Mouse (Mus musculus): Measurements from ENCODE around the gene C2cd5. TPM values are rescaled to one million over a fixed set of nuclear protein-coding genes. Genes with fewer than 3 reads are reported as not detected.

Gene C2cd5
- polyA plus RNA-seq, 1 experiment from 2014 or later, result 22.0 TPM

GRCm38 (mm10) chr6:143130411-143130810 is 30.5 kb upstream of the C2cd5 start:
- H3K4me2 ChIP-seq (ENCODE audit: low read length), result no peak overlapping the region
- no peaks in the 10 kb centered on the region for H3K4me1 ChIP-seq (replicated peaks; ENCODE audit: control insufficient read depth, insufficient read depth, low read length)
- ATAC-seq (replicated peaks; ENCODE audit: low FRiP score, low TSS enrichment, low read depth) (no peak), DNase-seq (ENCODE audit: low spot score) (no peak)
- H3K27ac ChIP-seq (ENCODE audit: low read depth), result no peak overlapping the region
- H3K4me3 ChIP-seq (ENCODE audit: low read depth, low read length), result no peak overlapping the region
- H3K9me3 ChIP-seq (ENCODE audit: control insufficient read depth, low read length), result peaks cover 7% of the 10 kb centered on the region; the same call in 1 of the 2 replicates
- WGBS, result 80% methylated on average over 4 of the region's 4 CpGs
- no peaks in the 10 kb centered on the region for H3K27me3 ChIP-seq (replicated peaks; ENCODE audit: control insufficient read depth, insufficient read depth, low read length)
- no peak overlapping the region for H3K9ac ChIP-seq (ENCODE audit: low read length)
- no peaks in the 10 kb centered on the region for H3K36me3 ChIP-seq (ENCODE audit: control insufficient read depth, insufficient read depth, low read length)

- 81% methylated on average over 3 of the region's 3 CpGs for WGBS
- no peak for ATAC-seq (replicated peaks; ENCODE audit: low FRiP score, low TSS enrichment, low read depth)
Measured at GRCm38 (mm10) chr6:143129952-143130351, 30.0 kb upstream of the C2cd5 start.

GRCm38 (mm10) chr6:143129466-143129865 is 29.5 kb upstream of the C2cd5 start:
- Histone ChIP-seq H3K4me2 (ENCODE audit: low read length) (no peak overlapping the region), H3K4me3 (ENCODE audit: low read depth, low read length) (no peak overlapping the region), H3K9me3 (ENCODE audit: control insufficient read depth, low read length) (peaks cover 7% of the 10 kb centered on the region; the same call in 1 of the 2 replicates), H3K36me3 (ENCODE audit: control insufficient read depth, insufficient read depth, low read length) (no peaks in the 10 kb centered on the region), H3K27me3 (replicated peaks; ENCODE audit: control insufficient read depth, insufficient read depth, low read length) (no peaks in the 10 kb centered on the region), H3K27ac (ENCODE audit: low read depth) (no peak overlapping the region), H3K4me1 (replicated peaks; ENCODE audit: control insufficient read depth, insufficient read depth, low read length) (no peaks in the 10 kb centered on the region), H3K9ac (ENCODE audit: low read length) (no peak overlapping the region)
- no peak for ATAC-seq (replicated peaks; ENCODE audit: low FRiP score, low TSS enrichment, low read depth)
- 91% methylated on average over 7 of the region's 7 CpGs for WGBS
- no peak for DNase-seq (ENCODE audit: low spot score)

More at GRCm38 (mm10) chr6:143129952-143130351, 30.0 kb upstream of the C2cd5 start:
- no peak overlapping the region for H3K4me3 ChIP-seq (ENCODE audit: low read depth, low read length)
- H3K27me3 ChIP-seq (replicated peaks; ENCODE audit: control insufficient read depth, insufficient read depth, low read length), result no peaks in the 10 kb centered on the region
- H3K9me3 ChIP-seq (ENCODE audit: control insufficient read depth, low read length), result peaks cover 7% of the 10 kb centered on the region; the same call in 1 of the 2 replicates
- H3K27ac ChIP-seq (ENCODE audit: low read depth), result no peak overlapping the region
- no peak for DNase-seq (ENCODE audit: low spot score)
- no peak overlapping the region for H3K9ac ChIP-seq (ENCODE audit: low read length)
- no peak overlapping the region for H3K4me2 ChIP-seq (ENCODE audit: low read length)
- H3K4me1 ChIP-seq (replicated peaks; ENCODE audit: control insufficient read depth, insufficient read depth, low read length), result no peaks in the 10 kb centered on the region
- H3K36me3 ChIP-seq (ENCODE audit: control insufficient read depth, insufficient read depth, low read length), result no peaks in the 10 kb centered on the region

GRCm38 (mm10) chr6:143125721-143126120 is 25.8 kb upstream of the C2cd5 start:
- no peaks in the 10 kb centered on the region for H3K27me3 ChIP-seq (replicated peaks; ENCODE audit: control insufficient read depth, insufficient read depth, low read length)
- no peak overlapping the region for H3K4me3 ChIP-seq (ENCODE audit: low read depth, low read length)
- no peak overlapping the region for H3K27ac ChIP-seq (ENCODE audit: low read depth)
- no peaks in the 10 kb centered on the region for H3K4me1 ChIP-seq (replicated peaks; ENCODE audit: control insufficient read depth, insufficient read depth, low read length)
- ATAC-seq (replicated peaks; ENCODE audit: low FRiP score, low TSS enrichment, low read depth) (no peak), DNase-seq (ENCODE audit: low spot score) (no peak)
- no peak overlapping the region for H3K9ac ChIP-seq (ENCODE audit: low read length)
- no peaks in the 10 kb centered on the region for H3K36me3 ChIP-seq (ENCODE audit: control insufficient read depth, insufficient read depth, low read length)
- no peak overlapping the region for H3K4me2 ChIP-seq (ENCODE audit: low read length)
- H3K9me3 ChIP-seq (ENCODE audit: control insufficient read depth, low read length), result peaks cover 9% of the 10 kb centered on the region; the same call in 1 of the 2 replicates

GRCm38 (mm10) chr6:143119325-143119724 is 19.4 kb upstream of the C2cd5 start:
- no peak overlapping the region for H3K9ac ChIP-seq (ENCODE audit: low read length)
- no peak overlapping the region for H3K27ac ChIP-seq (ENCODE audit: low read depth)
- H3K36me3 ChIP-seq (ENCODE audit: control insufficient read depth, insufficient read depth, low read length), result no peaks in the 10 kb centered on the region
- DNase-seq (ENCODE audit: low spot score) (no peak), ATAC-seq (replicated peaks; ENCODE audit: low FRiP score, low TSS enrichment, low read depth) (no peak)
- no peak overlapping the region for H3K4me3 ChIP-seq (ENCODE audit: low read depth, low read length)
- WGBS, result 84% methylated on average over 6 of the region's 6 CpGs
- no peaks in the 10 kb centered on the region for H3K27me3 ChIP-seq (replicated peaks; ENCODE audit: control insufficient read depth, insufficient read depth, low read length)
- H3K4me2 ChIP-seq (ENCODE audit: low read length), result no peak overlapping the region
- no peaks in the 10 kb centered on the region; the same call in 1 of the 2 replicates for H3K4me1 ChIP-seq (replicated peaks; ENCODE audit: control insufficient read depth, insufficient read depth, low read length)
- H3K9me3 ChIP-seq (ENCODE audit: control insufficient read depth, low read length), result 0 out of 2 replicates have a peak, but pooled peaks cover 8% of the 10 kb centered on the region

GRCm38 (mm10) chr6:143116779-143117178 is 16.8 kb upstream of the C2cd5 start:
- no peak overlapping the region for H3K4me3 ChIP-seq (ENCODE audit: low read depth, low read length)
- H3K36me3 ChIP-seq (ENCODE audit: control insufficient read depth, insufficient read depth, low read length), result no peaks in the 10 kb centered on the region
- no peaks in the 10 kb centered on the region; the same call in 1 of the 2 replicates for H3K4me1 ChIP-seq (replicated peaks; ENCODE audit: control insufficient read depth, insufficient read depth, low read length)
- H3K27ac ChIP-seq (ENCODE audit: low read depth), result no peak overlapping the region
- no peak overlapping the region for H3K4me2 ChIP-seq (ENCODE audit: low read length)
- ATAC-seq (replicated peaks; ENCODE audit: low FRiP score, low TSS enrichment, low read depth), result no peak
- no peak for DNase-seq (ENCODE audit: low spot score)
- H3K9ac ChIP-seq (ENCODE audit: low read length), result no peak overlapping the region
- H3K27me3 ChIP-seq (replicated peaks; ENCODE audit: control insufficient read depth, insufficient read depth, low read length), result no peaks in the 10 kb centered on the region
- H3K9me3 ChIP-seq (ENCODE audit: control insufficient read depth, low read length), result 0 out of 2 replicates have a peak, but pooled peaks cover 8% of the 10 kb centered on the region
- WGBS, result 58% methylated on average over 6 of the region's 6 CpGs

- DNase-seq (ENCODE audit: low spot score) (no peak), ATAC-seq (replicated peaks; ENCODE audit: low FRiP score, low TSS enrichment, low read depth) (no peak; the same call in 1 of the 2 replicates)
- Histone ChIP-seq H3K36me3 (ENCODE audit: control insufficient read depth, insufficient read depth, low read length) (no peaks in the 10 kb centered on the region), H3K9ac (ENCODE audit: low read length) (no peak overlapping the region), H3K4me3 (ENCODE audit: low read depth, low read length) (no peak overlapping the region), H3K9me3 (ENCODE audit: control insufficient read depth, low read length) (0 out of 2 replicates have a peak, but pooled peaks cover 3% of the 10 kb centered on the region), H3K27me3 (replicated peaks; ENCODE audit: control insufficient read depth, insufficient read depth, low read length) (no peaks in the 10 kb centered on the region), H3K27ac (ENCODE audit: low read depth) (no peak overlapping the region), H3K4me1 (replicated peaks; ENCODE audit: control insufficient read depth, insufficient read depth, low read length) (no peaks in the 10 kb centered on the region; the same call in 1 of the 2 replicates), H3K4me2 (ENCODE audit: low read length) (no peak overlapping the region)
- 87% methylated on average over 5 of the region's 5 CpGs for WGBS
Measured at GRCm38 (mm10) chr6:143115505-143115904, 15.6 kb upstream of the C2cd5 start.

GRCm38 (mm10) chr6:143115011-143115445 is 15.1 kb upstream of the C2cd5 start:
- Histone ChIP-seq H3K36me3 (ENCODE audit: control insufficient read depth, insufficient read depth, low read length) (no peaks in the 10 kb centered on the region), H3K4me3 (ENCODE audit: low read depth, low read length) (no peak overlapping the region), H3K27ac (ENCODE audit: low read depth) (no peak overlapping the region), H3K4me2 (ENCODE audit: low read length) (no peak overlapping the region), H3K9me3 (ENCODE audit: control insufficient read depth, low read length) (no peaks in the 10 kb centered on the region), H3K27me3 (replicated peaks; ENCODE audit: control insufficient read depth, insufficient read depth, low read length) (no peaks in the 10 kb centered on the region), H3K4me1 (replicated peaks; ENCODE audit: control insufficient read depth, insufficient read depth, low read length) (no peaks in the 10 kb centered on the region; the same call in 1 of the 2 replicates), H3K9ac (ENCODE audit: low read length) (no peak overlapping the region)
- ATAC-seq (replicated peaks; ENCODE audit: low FRiP score, low TSS enrichment, low read depth) (0 out of 2 replicates have a peak, but pooled peaks have one; percentile 36), DNase-seq (ENCODE audit: low spot score) (no peak)
- WGBS, result 57% methylated on average over 9 of the region's 9 CpGs

- no peak for DNase-seq (ENCODE audit: low spot score)
- Histone ChIP-seq H3K9ac (ENCODE audit: low read length) (no peak overlapping the region), H3K36me3 (ENCODE audit: control insufficient read depth, insufficient read depth, low read length) (no peaks in the 10 kb centered on the region), H3K4me3 (ENCODE audit: low read depth, low read length) (no peak overlapping the region), H3K27me3 (replicated peaks; ENCODE audit: control insufficient read depth, insufficient read depth, low read length) (no peaks in the 10 kb centered on the region), H3K4me1 (replicated peaks; ENCODE audit: control insufficient read depth, insufficient read depth, low read length) (no peaks in the 10 kb centered on the region; the same call in 1 of the 2 replicates), H3K9me3 (ENCODE audit: control insufficient read depth, low read length) (no peaks in the 10 kb centered on the region), H3K27ac (ENCODE audit: low read depth) (no peak overlapping the region), H3K4me2 (ENCODE audit: low read length) (no peak overlapping the region)
- WGBS, result 25% methylated on average over 2 of the region's 2 CpGs
- ATAC-seq (replicated peaks; ENCODE audit: low FRiP score, low TSS enrichment, low read depth), result no peak
Measured at GRCm38 (mm10) chr6:143114556-143114955, 14.6 kb upstream of the C2cd5 start.

All from intestine, embryonic 14.5 days (tissue).